Mouse (Mus musculus) B cell, adult 2 months (primary cell): ENCODE data around the gene Entpd1.

Source experiments
- DNase-seq, 2 experiments: peaks; one replicate each; pipeline ENCODE4 v3.0.0; 2022

Gene Entpd1

GRCm38 (mm10) chr19:40630096-40630495, 17.9 kb downstream of the Entpd1 start:
- DNase-seq, result no peak

GRCm38 (mm10) chr19:40630606-40631005, 18.4 kb downstream of the Entpd1 start:
- no peak for DNase-seq

DNA sequence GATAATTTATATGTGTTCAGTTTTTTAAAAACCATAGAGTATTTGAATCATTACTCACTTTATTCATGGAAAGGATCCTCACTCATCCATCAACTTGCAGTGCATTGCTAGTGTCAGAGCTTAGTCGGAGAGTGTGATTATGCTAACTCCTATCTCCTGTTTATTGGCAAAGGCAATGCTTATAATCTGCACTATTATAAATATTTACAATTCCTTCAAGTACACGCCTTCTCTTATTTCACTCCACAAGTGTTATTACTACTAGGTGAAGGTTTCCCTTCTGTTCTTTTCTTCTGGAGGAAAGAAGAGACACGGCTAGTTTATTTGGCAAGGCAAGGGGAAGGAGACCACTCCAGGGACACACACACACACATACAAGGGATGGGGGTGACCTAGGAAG, 20.0 kb downstream of the Entpd1 start:
- DNase-seq, result no peak

- DNase-seq, result no peak
These were observed 20.5 kb downstream of the Entpd1 start for GRCm38 (mm10) chr19:40632668-40633067.

GRCm38 (mm10) chr19:40633144-40633543, 21.0 kb downstream of the Entpd1 start:
- no peak for DNase-seq

GRCm38 (mm10) chr19:40637091-40637490, 24.9 kb downstream of the Entpd1 start:
- DNase-seq, result no peak

DNA sequence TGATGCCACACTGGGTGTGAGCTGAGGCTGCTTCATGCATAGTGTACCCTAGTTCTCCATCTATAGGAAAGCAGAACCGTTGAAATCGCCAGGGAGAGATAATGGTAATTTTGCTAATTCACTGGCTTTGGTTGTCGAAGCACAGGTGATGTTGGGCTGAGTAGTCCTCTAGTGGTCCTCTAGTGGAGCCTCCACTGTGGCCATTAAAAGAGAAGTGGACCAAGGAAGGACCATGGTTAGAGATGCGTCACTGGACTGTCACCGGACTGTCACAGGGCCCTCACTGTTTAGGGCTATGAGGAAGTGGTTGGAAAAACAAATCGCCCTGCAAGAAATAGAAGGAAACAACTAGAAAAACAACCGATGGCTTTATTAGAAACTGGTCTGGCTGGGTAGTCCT, 25.4 kb downstream of the Entpd1 start:
- no peak for DNase-seq

DNA sequence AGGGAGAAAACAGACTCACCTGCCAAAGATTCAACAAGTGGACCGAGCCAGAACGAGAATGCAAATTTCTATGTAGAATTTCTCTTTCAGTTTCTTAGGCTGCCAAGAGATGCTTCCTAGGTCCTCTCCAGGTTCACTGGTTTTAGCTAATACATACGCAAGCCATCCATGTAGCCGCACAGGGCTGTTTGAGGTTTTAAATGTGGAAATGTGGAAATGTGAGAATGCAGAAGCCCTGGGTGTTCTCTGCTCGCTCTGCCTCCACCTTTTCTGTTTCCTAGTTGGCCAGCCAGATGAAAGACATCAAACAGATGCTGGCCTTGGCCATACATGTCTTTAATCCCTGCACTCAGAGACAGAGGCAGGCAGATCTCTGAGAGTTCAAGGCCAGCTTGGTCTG, 26.4 kb downstream of the Entpd1 start:
- DNase-seq, result no peak

GRCm38 (mm10) chr19:40639729-40640304, 27.7 kb downstream of the Entpd1 start:
- no peak for DNase-seq

- DNase-seq, result no peak
These were observed 28.6 kb downstream of the Entpd1 start for GRCm38 (mm10) chr19:40640799-40641198.

- no peak for DNase-seq
These were observed 31.7 kb downstream of the Entpd1 start for GRCm38 (mm10) chr19:40643846-40644245.

DNA sequence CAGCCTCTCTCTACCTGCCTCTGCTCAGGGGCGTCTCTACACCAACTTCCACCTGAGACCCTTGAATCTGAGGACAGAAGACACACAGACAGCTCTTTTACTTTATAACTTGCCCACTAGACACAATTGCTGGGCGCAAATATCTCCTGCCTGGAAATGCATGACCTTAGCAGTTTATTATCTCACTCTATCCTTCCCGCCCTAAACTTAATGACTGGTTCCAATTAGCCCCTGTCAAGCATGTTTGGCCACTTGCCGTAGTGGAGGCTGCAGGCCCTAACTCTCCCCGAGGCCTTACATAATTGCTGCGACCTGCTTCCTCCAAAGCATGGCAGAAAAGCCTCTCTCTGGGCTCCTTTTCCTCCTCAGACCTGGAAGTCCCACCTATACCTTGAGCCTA, 34.2 kb downstream of the Entpd1 start:
- no peak for DNase-seq

DNA sequence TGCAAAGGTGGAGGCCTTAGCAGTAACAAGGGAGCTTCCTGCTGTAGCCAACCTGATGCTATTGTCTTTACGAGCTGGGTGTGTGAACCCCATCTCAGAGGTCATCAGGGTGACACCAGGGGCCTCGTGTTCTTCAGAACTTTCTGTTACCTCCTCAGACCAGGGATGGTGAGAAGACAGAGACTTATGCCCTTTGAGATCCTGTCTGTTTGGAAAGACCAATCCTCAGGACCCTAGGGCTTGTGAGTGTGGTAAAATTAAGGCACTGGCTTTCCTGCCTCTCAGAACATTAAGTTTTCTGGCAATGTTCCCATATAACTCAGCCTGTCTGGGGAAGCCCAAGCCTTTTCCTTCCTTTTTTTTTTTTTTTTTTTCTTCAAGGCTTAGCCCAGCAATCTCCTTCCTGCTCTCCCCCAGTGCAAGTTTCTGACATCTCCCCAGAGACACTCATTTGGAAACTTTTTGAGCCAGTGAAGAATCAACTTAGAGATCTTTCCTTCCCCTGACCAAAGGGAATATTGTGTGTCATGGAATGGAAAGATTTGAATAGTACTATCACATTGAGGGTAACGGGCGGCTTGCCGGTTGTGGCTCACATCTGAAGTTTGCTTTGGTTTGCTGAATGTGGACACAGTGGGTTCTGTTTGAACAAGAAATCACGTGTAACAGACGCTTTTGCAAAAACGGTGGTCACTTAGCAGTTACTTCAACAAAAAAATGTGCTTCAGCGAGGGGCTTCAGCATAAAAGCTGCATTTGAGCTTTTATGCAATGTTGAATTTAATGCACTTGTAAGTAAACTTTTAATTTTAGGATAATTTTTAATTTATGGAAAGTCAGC, 35.4 kb downstream of the Entpd1 start:
- no peak for DNase-seq

DNA sequence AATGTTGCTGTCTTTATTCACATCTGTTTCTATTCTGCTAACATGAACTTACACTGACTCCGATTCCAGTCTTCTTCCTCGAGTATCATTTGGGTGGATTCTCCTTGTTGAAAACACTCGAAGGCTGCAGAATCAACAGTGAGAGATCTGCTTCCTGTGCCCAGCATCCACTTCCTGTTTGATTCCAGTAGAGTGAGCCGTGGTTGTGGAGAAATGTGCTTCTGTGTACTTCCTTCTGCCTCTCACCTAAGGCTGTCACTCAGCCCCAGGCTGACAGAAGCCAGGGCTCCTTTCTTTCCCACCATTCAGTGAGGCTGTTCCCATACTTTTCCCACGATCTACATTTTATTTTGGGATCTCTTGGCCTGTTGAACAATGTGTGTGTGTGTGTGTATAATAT, 37.9 kb downstream of the Entpd1 start:
- no peak for DNase-seq

- no peak for DNase-seq
These were observed 44.0 kb downstream of the Entpd1 start for GRCm38 (mm10) chr19:40656207-40656606.

- no peak for DNase-seq
These were observed 46.1 kb downstream of the Entpd1 start for GRCm38 (mm10) chr19:40658281-40658680.

DNA sequence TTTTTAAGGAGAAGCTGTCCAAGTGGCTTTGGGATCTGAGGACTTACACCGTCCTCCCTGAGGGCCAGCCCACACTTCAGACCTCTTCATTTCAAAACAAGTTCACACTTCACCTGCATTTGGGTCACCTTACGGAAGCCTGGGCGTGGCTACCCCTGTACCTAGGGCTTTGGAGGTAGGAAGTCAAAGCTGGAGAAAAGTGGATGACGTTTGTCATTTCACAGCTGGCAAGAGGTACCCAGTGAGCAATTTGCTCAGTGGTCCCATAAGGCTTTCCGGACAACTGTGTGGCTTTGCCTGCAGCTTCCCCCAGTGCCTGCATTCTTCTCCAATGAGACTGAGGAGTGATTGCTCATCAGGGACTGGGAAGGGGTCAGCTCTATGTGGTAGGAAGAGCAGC, 46.8 kb downstream of the Entpd1 start:
- DNase-seq, result peak in 1 of 2 experiments; percentile 10

- peak; percentile 37 to 43 for DNase-seq
These were observed 47.7 kb downstream of the Entpd1 start for GRCm38 (mm10) chr19:40659651-40660478.

GRCm38 (mm10) chr19:40660510-40660909, 48.3 kb downstream of the Entpd1 start:
- DNase-seq, result peak in 1 of 2 experiments; percentile 17

DNA sequence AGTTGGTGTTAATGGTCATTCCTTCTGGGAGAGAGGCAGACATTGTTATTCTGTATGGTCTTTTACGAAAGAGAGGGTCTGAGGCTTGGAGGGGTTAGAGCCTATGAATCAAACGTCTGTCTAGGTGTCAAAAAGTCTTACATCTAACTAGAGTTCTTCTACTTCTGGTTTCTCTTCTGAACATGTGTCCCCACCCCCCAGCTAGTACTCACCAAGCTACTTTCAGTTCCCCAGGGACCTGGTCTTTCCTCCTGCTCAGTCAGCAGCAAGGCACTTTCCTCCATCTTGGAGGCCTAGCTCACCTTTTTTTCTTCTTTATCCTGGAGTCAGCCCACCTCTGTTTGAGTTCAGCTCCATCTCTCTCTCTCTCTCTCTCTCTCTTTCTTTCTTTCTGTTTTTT, 48.9 kb downstream of the Entpd1 start:
- DNase-seq, result peak; percentile 78 to 82

DNA sequence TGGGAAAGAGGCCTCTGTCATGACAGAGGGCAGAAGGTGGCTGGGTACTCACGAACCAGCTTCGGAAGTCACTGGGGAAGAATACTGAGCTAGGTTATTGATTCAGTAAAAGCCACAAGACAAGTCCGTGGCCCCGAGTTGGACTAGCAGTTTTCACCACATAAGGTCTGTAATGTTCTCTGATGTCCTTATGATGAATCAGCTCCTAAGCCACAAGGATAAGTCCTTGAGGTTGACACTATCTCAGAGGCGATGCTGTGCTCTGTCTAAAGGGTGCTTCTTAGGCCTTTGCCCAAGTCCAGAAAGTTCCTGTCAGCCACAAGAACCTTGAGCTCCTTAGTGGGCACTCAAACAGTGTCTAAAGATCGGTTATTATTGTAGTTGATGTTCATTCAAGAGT, 49.7 kb downstream of the Entpd1 start:
- DNase-seq, result no peak

DNA sequence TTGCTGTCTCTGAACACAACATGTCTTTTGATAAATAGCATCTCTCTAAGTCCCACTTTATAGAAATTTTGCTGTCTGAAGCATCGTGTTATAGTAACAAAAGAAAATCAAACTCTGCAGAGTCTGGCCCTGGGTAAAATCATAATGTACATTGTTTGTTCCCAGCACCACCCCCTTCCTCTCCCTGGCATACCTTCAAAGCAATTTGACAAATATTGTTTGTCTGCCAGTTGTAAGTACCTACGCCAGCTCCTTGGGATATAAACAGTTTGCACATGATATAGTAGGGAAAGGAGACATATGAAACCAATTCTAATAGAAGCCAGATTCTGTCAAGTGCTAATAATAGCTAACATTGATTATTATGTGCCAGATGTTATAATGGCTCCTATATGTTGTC, 50.6 kb downstream of the Entpd1 start:
- DNase-seq, result no peak

GRCm38 (mm10) chr19:40665778-40666177, 53.6 kb downstream of the Entpd1 start:
- DNase-seq, result no peak

- DNase-seq, result no peak
These were observed 54.9 kb downstream of the Entpd1 start for GRCm38 (mm10) chr19:40667111-40667510.
